Mouse (Mus musculus) erythroblast, embryonic 14.5 days (primary cell): ENCODE data around the gene Psap.

Experiments
- GATA1 ChIP-seq: IDR thresholded peaks from 2 replicates; pipeline ENCODE4 v1.6.1; 2012; ENCODE audit warnings: low read length, inconsistent platforms, mixed read lengths
- TAL1 ChIP-seq: IDR thresholded peaks from 3 replicates; pipeline ENCODE4 v1.6.1; 2012; ENCODE audit warnings: low read length, inconsistent platforms, mixed read lengths

DNA sequence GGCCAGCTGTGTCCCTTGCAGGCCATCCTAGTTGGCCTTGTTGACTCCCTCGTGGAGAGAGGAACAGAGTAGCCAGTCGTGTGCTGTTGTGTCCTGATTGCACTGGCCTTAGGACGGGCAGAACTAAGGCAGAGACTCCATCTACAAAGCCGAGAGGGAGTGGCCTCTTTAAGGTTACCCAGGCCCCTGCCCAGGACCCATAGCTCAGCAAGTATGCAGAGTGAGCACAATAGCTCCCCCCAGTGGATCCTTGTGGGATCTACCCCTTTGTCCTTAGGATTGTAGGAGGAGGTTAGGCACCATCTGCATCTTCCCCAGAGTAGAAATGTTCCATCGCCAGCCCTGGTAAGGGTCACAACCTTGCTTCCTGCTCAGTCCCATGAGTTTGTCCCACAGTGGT, 30.9 kb upstream of the Psap start:
- TF ChIP-seq TAL1 (no peak), GATA1 (no peak)
